Mouse (Mus musculus) bone marrow macrophage, adult 2 months (primary cell): ENCODE measurements around the gene Nol9.

Source experiments
- CTCF ChIP-seq: IDR thresholded peaks from 2 replicates; pipeline ENCODE4 v1.5.1; 2012; ENCODE audit warnings: low read depth, mild to moderate bottlenecking, low read length, moderate library complexity
- POLR2A ChIP-seq: IDR thresholded peaks from 2 replicates; pipeline ENCODE4 v1.6.1; 2012; ENCODE audit warnings: mild to moderate bottlenecking, low read depth, low read length, borderline replicate concordance

DNA sequence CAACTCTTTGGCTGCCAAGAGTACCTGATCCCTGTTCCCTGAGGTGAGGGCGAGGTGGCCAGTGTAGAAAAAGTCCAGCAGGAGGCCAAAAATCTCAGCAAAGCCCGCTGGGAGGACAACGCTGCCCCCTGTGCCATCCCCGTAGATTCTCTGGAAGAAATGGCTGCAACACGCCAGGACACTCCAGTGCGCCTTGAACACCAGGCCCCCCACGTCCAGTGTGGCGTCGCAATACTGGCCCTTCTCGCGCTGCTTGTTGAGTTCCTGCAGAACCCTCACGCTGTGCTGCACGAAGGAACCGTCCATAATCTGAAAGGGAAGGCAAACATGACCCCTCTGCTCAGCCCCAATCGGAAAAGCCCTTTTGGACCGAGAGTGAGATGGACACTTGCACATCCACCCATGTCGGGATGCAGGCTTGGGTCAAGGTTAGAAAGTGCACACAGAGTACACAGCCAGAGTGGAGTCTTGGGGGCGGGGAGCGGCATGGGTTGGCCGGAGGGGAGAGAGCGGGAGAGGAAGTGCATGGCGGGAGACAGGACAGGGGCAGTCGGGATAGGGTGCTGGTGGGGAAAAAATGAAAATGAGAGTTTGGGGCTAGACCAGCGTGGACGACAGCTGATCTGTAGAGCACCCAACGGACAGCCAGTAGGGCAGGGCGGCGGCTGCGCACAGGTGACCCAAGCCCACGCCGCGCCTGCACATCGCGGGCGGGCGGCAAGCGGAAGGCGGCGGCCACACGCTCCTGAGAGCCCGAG, 12.2 kb upstream of the Nol9 start:
- TF ChIP-seq CTCF (no peak), POLR2A (no peak)
